Mouse (Mus musculus) heart, embryonic 14.5 days (tissue): ENCODE results near the gene Alg1. TPM values are rescaled to one million over a fixed set of nuclear protein-coding genes. Genes with fewer than 3 reads are reported as not detected.

Source experiments
- ATAC-seq: fragments of 200-750 bp; cut with Nextera tagmentation; 2 replicates; pipeline ENCODE4 v1.8.0; 2017; ENCODE audit warnings: low read depth, moderate TSS enrichment; ENCODE audit not compliant: insufficient number of reproducible peaks, insufficient read depth, low FRiP score
- H3K27ac ChIP-seq, 2 experiments: fragments of 200-500 bp in 1 of 2; fragments of 300-500 bp in 1 of 2; sonication (generic) in 1 of 2; replicated peaks in 1 of 2; 2 replicates each; pipeline ENCODE4 v1.5.1; 2012 to 2014; ENCODE audit warnings: low read depth in 2 of 2, low read length in 2 of 2, control low read depth in 1 of 2, mild to moderate bottlenecking in 1 of 2, mixed read lengths in 1 of 2; ENCODE audit not compliant: control insufficient read depth in 1 of 2, insufficient read depth in 1 of 2
- H3K27me3 ChIP-seq: fragments of 300-500 bp; sonication (generic); 2 replicates; pipeline ENCODE4 v1.6.1; 2014; ENCODE audit warnings: mild to moderate bottlenecking, low read length, control low read depth; ENCODE audit not compliant: control insufficient read depth, insufficient read depth
- H3K36me3 ChIP-seq: fragments of 300-500 bp; sonication (generic); 2 replicates; pipeline ENCODE4 v1.6.1; 2014; ENCODE audit warnings: mild to moderate bottlenecking, control low read depth, low read length, mixed read lengths; ENCODE audit not compliant: control insufficient read depth, insufficient read depth
- H3K4me1 ChIP-seq, 2 experiments: fragments of 200-500 bp in 1 of 2; fragments of 300-500 bp in 1 of 2; sonication (generic) in 1 of 2; 2 replicates each; pipeline ENCODE4 v1.6.1; 2012 to 2014; ENCODE audit warnings: low read length in 2 of 2, control low read depth in 1 of 2, mixed read lengths in 1 of 2; ENCODE audit not compliant: control insufficient read depth in 2 of 2, insufficient read depth in 2 of 2
- H3K4me2 ChIP-seq: fragments of 300-500 bp; sonication (generic); 2 replicates; pipeline ENCODE4 v1.6.1; 2014; ENCODE audit warnings: mild to moderate bottlenecking, low read length
- H3K4me3 ChIP-seq, 2 experiments: fragments of 200-500 bp in 1 of 2; fragments of 300-500 bp in 1 of 2; sonication (generic) in 1 of 2; 2 replicates each; pipeline ENCODE4 v1.5.1; 2012 to 2014; ENCODE audit warnings: low read length in 2 of 2, mild to moderate bottlenecking in 2 of 2, control low read depth in 1 of 2, low read depth in 1 of 2, moderate library complexity in 1 of 2; ENCODE audit not compliant: control insufficient read depth in 1 of 2, insufficient read depth in 1 of 2
- H3K9ac ChIP-seq: fragments of 300-500 bp; sonication (generic); 2 replicates; pipeline ENCODE4 v1.6.1; 2014; ENCODE audit warnings: mild to moderate bottlenecking, low read length
- H3K9me3 ChIP-seq: fragments of 300-500 bp; sonication (generic); 2 replicates; pipeline ENCODE4 v1.6.1; 2016; ENCODE audit warnings: low read length, control low read depth; ENCODE audit not compliant: control insufficient read depth
- WGBS: fragments of 180-500 bp; shearing (Covaris S2); extraction: QIAGEN DNeasy Blood & Tissue Kit; methylation state at CpG from one replicate; pipeline ENCODE4 v1.1.7; 2014; 5-methylcytosine and 5-hydroxymethylcytosine counted together
- polyA plus RNA-seq: library from polyadenylated mRNA; unstranded; fragments of >200 nt; fragmentation: Nextera tagmentation; extraction: Ambion mirVana; gene quantifications from 2 replicates; pipeline ENCODE4 v1.2.1, GENCODE M21; 2014

Gene Alg1
- polyA plus RNA-seq, 1 experiment from 2014 or later: 29.5 TPM

DNA sequence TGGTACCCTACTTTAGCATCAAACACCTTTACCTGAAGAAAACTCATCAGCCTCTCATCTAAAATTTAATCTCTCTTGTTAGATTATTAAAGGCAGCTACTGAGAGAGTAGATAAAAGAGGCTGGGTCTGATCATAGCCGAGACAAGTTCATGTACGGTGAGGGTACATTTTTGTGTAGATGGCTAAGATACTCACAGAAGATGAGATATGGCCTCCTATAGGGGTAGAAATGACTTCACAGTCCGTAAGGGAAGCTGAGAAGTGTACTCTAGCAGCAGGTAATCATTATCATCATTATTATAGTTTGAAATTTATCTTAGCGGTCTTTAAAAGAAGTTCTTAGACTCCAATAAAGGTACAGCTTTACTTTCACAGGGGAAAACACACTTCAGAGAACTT, 439 bp upstream of the Alg1 start:
- Histone ChIP-seq H3K4me1 (peaks cover 3 to 6% of the 10 kb centered on the region in 2 experiments), H3K9ac (no peak overlapping the region; the same call in 1 of the 2 replicates), H3K36me3 (peaks cover 4% of the 10 kb centered on the region; the same call in 1 of the 2 replicates), H3K27me3 (no peaks in the 10 kb centered on the region), H3K4me2 (peak overlapping the region; percentile 81), H3K27ac (no peak overlapping the region), H3K4me3 (peak overlapping the region in 1 of 2 experiments; percentile 76; a peak in 2 of 4 replicates), H3K9me3 (0 out of 2 replicates have a peak, but pooled peaks cover 2% of the 10 kb centered on the region)
- no peak for ATAC-seq
- WGBS: 67% methylated on average over 4 of the region's 4 CpGs

DNA sequence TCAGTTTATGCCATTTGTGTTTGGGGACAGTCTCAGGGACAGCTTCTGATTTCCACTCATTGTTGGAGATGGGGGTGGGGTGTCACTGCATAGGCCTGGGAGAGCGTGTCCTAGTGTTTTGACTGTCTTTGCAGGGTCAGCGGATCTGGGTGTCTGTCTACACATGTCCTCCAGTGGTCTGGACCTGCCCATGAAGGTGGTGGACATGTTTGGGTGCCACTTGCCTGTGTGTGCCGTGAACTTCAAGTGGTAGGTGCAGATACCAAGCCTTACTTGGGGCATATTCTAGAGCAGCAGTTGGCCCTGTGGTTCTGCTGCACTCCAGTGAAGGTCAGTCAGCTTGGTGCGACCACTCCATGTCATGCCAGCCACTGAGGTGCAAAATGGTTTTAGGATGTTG, 8.9 kb downstream of the Alg1 start:
- Histone ChIP-seq H3K9ac (no peak overlapping the region), H3K27ac (no peak overlapping the region), H3K27me3 (no peaks in the 10 kb centered on the region), H3K9me3 (no peaks in the 10 kb centered on the region), H3K4me1 (no peaks in the 10 kb centered on the region), H3K4me3 (no peak overlapping the region), H3K36me3 (peaks cover 84% of the 10 kb centered on the region), H3K4me2 (no peak overlapping the region)
- 91% methylated on average over 4 of the region's 4 CpGs for WGBS
- no peak for ATAC-seq

DNA sequence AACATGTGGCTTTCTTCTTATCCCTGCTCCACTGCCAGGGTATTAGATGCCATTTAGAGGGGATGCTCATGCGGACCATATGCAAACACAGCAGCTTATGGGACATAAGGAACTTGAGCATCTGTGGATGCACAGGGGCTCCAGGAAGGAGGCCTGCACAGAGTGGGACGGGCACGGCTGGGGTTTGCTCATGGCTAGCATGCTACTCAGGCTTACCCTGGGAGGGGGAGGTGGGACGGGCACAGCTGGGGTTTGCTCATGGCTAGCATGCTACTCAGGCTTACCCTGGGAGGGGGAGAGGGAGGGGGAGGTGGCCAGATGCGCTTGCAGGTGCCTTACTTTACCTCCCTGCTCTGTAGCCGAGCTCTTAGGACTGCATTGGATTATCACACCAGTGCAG, 9.5 kb downstream of the Alg1 start:
- Histone ChIP-seq H3K36me3 (peaks cover 89% of the 10 kb centered on the region), H3K27me3 (no peaks in the 10 kb centered on the region), H3K9me3 (no peaks in the 10 kb centered on the region), H3K4me2 (no peak overlapping the region), H3K4me1 (no peaks in the 10 kb centered on the region), H3K27ac (no peak overlapping the region), H3K4me3 (no peak overlapping the region), H3K9ac (no peak overlapping the region)
- no peak for ATAC-seq
- WGBS: 84% methylated on average over 6 of the region's 6 CpGs

DNA sequence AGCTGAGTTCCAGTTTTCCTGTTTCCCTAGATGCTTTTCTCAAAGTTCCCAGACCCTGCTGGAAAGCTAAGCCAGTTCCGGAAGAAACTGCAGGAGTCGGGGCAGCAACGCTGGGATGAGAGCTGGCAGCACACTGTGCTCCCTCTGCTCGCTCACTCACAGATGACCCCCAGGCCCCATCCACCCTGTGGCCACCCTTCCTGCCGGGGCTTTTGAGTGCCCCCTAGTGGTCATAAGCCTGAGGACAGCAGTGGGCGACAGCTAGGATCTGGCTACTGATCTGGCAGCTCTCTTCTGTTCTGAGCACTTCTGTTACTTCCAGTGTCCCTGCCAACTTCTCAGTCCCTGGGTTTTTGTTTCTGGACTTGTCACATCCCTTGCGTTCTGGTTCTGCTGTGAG, 11.0 kb downstream of the Alg1 start:
- no peaks in the 10 kb centered on the region for H3K9me3 ChIP-seq
- no peaks in the 10 kb centered on the region for H3K4me1 ChIP-seq
- no peak overlapping the region for H3K4me2 ChIP-seq
- no peaks in the 10 kb centered on the region for H3K27me3 ChIP-seq
- no peak; the same call in 1 of the 2 replicates for ATAC-seq
- no peak overlapping the region for H3K4me3 ChIP-seq
- peaks cover 93% of the 10 kb centered on the region for H3K36me3 ChIP-seq
- 30% methylated on average over 7 of the region's 7 CpGs for WGBS
- H3K27ac ChIP-seq: no peak overlapping the region
- no peak overlapping the region for H3K9ac ChIP-seq

DNA sequence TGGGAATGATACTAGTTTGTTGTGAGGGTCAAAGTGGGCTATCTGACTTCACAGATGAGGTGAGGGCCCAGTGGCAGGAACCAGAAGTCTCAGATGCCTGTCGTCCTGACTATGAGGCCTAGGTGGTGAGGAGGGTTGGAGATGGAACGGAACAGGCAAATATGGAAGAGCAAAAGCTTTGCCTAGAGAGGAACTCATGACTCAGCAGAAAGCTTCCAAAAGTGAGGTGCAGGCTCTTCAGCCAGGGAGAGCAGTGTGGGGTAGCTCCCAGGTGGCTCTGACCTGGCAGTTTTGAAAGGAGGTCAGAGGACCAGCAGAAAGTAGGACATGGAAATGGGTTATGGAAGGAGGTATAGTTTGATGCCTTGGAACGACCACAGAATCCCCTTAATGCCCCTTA, 17.5 kb downstream of the Alg1 start:
- 83% methylated on average over 3 of the region's 3 CpGs for WGBS
- peaks cover 4 to 10% of the 10 kb centered on the region in 2 experiments; a peak in 3 of 4 replicates for H3K4me1 ChIP-seq
- no peak overlapping the region for H3K4me2 ChIP-seq
- H3K9ac ChIP-seq: no peak overlapping the region
- H3K9me3 ChIP-seq: no peaks in the 10 kb centered on the region
- no peak overlapping the region for H3K27ac ChIP-seq
- no peak overlapping the region for H3K4me3 ChIP-seq
- peaks cover 63% of the 10 kb centered on the region for H3K36me3 ChIP-seq
- H3K27me3 ChIP-seq: no peaks in the 10 kb centered on the region
- ATAC-seq: no peak

DNA sequence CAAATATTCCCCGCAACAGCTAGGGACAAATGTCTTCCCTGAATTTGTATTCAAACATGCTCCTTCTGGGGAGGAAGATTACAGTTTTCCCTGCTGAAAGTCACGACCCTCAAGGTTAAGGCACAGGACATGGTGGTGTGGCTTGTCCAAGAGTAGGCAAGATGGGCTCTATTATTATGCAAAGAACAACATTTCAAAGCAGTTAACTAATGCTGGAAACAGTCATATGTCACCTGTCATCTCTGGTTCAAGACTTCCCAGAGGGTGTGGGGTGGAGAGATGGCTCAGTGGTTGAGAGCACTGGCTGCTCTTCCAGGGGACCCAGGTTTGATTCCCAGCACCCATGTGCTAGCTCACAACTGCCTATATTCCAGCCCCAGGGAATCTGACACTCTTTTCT, 18.8 kb downstream of the Alg1 start:
- Histone ChIP-seq H3K36me3 (peaks cover 53% of the 10 kb centered on the region), H3K4me2 (no peak overlapping the region), H3K4me1 (peaks cover 4 to 10% of the 10 kb centered on the region in 2 experiments; a peak in 3 of 4 replicates), H3K9ac (no peak overlapping the region), H3K9me3 (no peaks in the 10 kb centered on the region), H3K27me3 (no peaks in the 10 kb centered on the region), H3K27ac (no peak overlapping the region), H3K4me3 (no peak overlapping the region)
- ATAC-seq: no peak
- WGBS: 88% methylated on average over 2 of the region's 2 CpGs

DNA sequence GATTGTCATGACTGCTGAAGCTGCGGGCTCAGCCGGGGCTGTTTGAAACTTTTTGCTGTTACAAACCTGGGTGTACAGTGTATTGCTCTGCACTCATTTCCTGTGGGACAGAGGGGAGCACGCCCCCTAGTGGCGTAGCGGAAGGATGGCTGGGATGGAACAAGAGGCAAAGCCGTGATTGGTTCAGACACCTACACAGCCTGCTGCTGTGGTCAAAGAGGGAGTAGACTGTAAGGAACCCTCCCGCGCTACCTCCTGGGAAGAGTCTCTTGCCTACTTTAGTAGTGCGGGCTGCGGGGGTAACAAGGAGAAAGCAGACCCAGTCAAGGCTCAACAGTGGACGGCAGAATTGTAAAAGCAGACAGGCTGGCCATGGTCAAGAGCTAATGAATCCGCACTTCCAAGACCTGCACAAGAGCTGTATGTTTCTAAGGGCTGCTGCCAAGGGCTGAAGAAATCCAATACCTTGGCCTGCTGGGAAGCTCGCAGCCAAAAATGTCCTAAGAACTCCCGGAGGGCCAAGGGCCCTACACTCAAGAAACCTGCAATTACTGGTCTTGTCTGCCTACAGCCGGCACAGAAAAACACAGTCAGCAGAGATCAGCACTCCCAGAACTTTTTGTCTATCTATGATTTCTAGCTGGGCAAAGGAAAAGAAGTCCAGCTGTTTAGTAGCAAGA, 21.1 kb downstream of the Alg1 start:
- ATAC-seq: peak; percentile 48
- peak overlapping the region; percentile 65 to 84 for H3K27ac ChIP-seq
- peaks cover 31% of the 10 kb centered on the region for H3K36me3 ChIP-seq
- H3K9ac ChIP-seq: peak overlapping the region; percentile 91
- H3K4me2 ChIP-seq: peak overlapping the region; percentile 94
- peaks cover 4 to 10% of the 10 kb centered on the region in 2 experiments; a peak in 3 of 4 replicates for H3K4me1 ChIP-seq
- no peaks in the 10 kb centered on the region for H3K27me3 ChIP-seq
- H3K9me3 ChIP-seq: no peaks in the 10 kb centered on the region
- 4% methylated on average over 15 of the region's 15 CpGs for WGBS
- H3K4me3 ChIP-seq: peak overlapping the region; percentile 66 to 85
